ENCODE assay signal across 31 mouse cellular contexts in genomic region chr7:92087429-92087828, GRCm38 (mm10).
"Had no signal": no experiment of that assay in that cellular context is flagged by ENCODE, and none has a peak within 500 bp of the region (broad histone marks: within the 10 kb centered on the region; RNA-seq: fewer than 3 reads in every experiment).

No protein-coding gene starts in this region.

- H3K27ac ChIP-seq: heart, embryonic 13.5 days; heart, embryonic 15.5 days; hindbrain, embryonic 10.5 days; hindbrain, embryonic 12.5 days; hindbrain, embryonic 13.5 days; hindbrain, embryonic 14.5 days; hindbrain, embryonic 15.5 days; hindbrain, postnatal 0 days; intestine, embryonic 15.5 days; kidney, embryonic 15.5 days; kidney, postnatal 0 days; layer of hippocampus, adult 2 months; left cerebral cortex, adult 2 months had no signal

- H3K4me2 ChIP-seq: heart, embryonic 11.5 days; heart, embryonic 12.5 days; heart, embryonic 13.5 days; heart, embryonic 15.5 days; hindbrain, embryonic 12.5 days; hindbrain, embryonic 13.5 days; hindbrain, embryonic 14.5 days; hindbrain, embryonic 15.5 days; intestine, embryonic 15.5 days; kidney, embryonic 15.5 days had no signal

- H3K9me3 ChIP-seq: heart, embryonic 12.5 days; heart, embryonic 13.5 days; heart, embryonic 15.5 days; hindbrain, embryonic 10.5 days; hindbrain, embryonic 12.5 days; hindbrain, embryonic 13.5 days; hindbrain, embryonic 15.5 days; intestine, embryonic 15.5 days; kidney, embryonic 15.5 days had no signal

- H3K9ac ChIP-seq: heart, embryonic 12.5 days; heart, embryonic 13.5 days; heart, embryonic 15.5 days; hindbrain, embryonic 12.5 days; hindbrain, embryonic 13.5 days; hindbrain, embryonic 14.5 days; hindbrain, embryonic 15.5 days; intestine, embryonic 15.5 days; kidney, embryonic 15.5 days had no signal

- H3K36me3 ChIP-seq: heart, embryonic 12.5 days; heart, embryonic 13.5 days; heart, embryonic 15.5 days; hindbrain, embryonic 10.5 days; hindbrain, embryonic 12.5 days; hindbrain, embryonic 13.5 days; hindbrain, embryonic 15.5 days; intestine, embryonic 15.5 days; kidney, embryonic 15.5 days had no signal

- DNase-seq: heart, postnatal 10 days; heart, postnatal 14 days; heart, postnatal 36 days; heart, postnatal 4 days; kidney, adult 11 months; kidney, adult 18-20 months; kidney, adult 2 months; kidney, adult 8-10 months; kidney, adult 9 months; kidney, postnatal 10 days; kidney, postnatal 14 days; kidney, postnatal 25 days; kidney, postnatal 36 days; kidney, postnatal 4 days; layer of hippocampus, adult 9-11 months; layer of hippocampus, postnatal 36 days had no signal

- H3K4me1 ChIP-seq: heart, embryonic 12.5 days; heart, embryonic 13.5 days; heart, embryonic 15.5 days; hindbrain, embryonic 10.5 days; hindbrain, embryonic 12.5 days; hindbrain, embryonic 13.5 days; hindbrain, embryonic 15.5 days; intestine, embryonic 15.5 days; kidney, embryonic 15.5 days had no signal

- H3K27me3 ChIP-seq: heart, embryonic 12.5 days; heart, embryonic 13.5 days; heart, embryonic 15.5 days; hindbrain, embryonic 12.5 days; hindbrain, embryonic 13.5 days; hindbrain, embryonic 15.5 days; intestine, embryonic 15.5 days; kidney, embryonic 15.5 days had no signal

- H3K4me3 ChIP-seq: heart, embryonic 12.5 days; heart, embryonic 13.5 days; heart, embryonic 15.5 days; hindbrain, embryonic 10.5 days; hindbrain, embryonic 12.5 days; hindbrain, embryonic 13.5 days; hindbrain, embryonic 15.5 days; intestine, embryonic 15.5 days; kidney, embryonic 15.5 days; layer of hippocampus, adult 2 months; left cerebral cortex, adult 2 months had no signal
